Mouse (Mus musculus) forebrain, embryonic 13.5 days (tissue): ENCODE measurements at regions not wholly inside any gene's neighbourhood (a gene's known extent, or its start where the extent isn't known, plus 50 kb on each side); places are given as distances from the start of the nearest gene placed in this dataset.
A peak's percentile ranks its signal among the peaks of the same experiment; 100 is the strongest.

Experiments
- ATAC-seq: fragments of 200-750 bp; cut with Nextera tagmentation; 2 replicates; pipeline ENCODE4 v1.8.0; 2017
- H3K27ac ChIP-seq: fragments of 300-500 bp; sonication (generic); 2 replicates; pipeline ENCODE4 v1.5.1; 2015; ENCODE audit warnings: inconsistent platforms, mild to moderate bottlenecking, moderate library complexity
- H3K27me3 ChIP-seq: fragments of 300-500 bp; sonication (generic); 2 replicates; pipeline ENCODE4 v1.6.1; 2015; ENCODE audit warnings: mild to moderate bottlenecking, inconsistent platforms
- H3K36me3 ChIP-seq: fragments of 300-500 bp; sonication (generic); 2 replicates; pipeline ENCODE4 v1.6.1; 2015; ENCODE audit warnings: mild to moderate bottlenecking, inconsistent platforms; ENCODE audit not compliant: poor library complexity, severe bottlenecking
- H3K4me1 ChIP-seq: fragments of 300-500 bp; sonication (generic); 2 replicates; pipeline ENCODE4 v1.6.1; 2015; ENCODE audit warnings: inconsistent platforms
- H3K4me2 ChIP-seq: fragments of 300-500 bp; sonication (generic); 2 replicates; pipeline ENCODE4 v1.6.1; 2015; ENCODE audit warnings: inconsistent platforms, mild to moderate bottlenecking, moderate library complexity
- H3K4me3 ChIP-seq: fragments of 300-500 bp; sonication (generic); 2 replicates; pipeline ENCODE4 v1.5.1; 2015; ENCODE audit warnings: mild to moderate bottlenecking, inconsistent platforms
- H3K9ac ChIP-seq: fragments of 300-500 bp; sonication (generic); 2 replicates; pipeline ENCODE4 v1.6.1; 2015; ENCODE audit warnings: mild to moderate bottlenecking, inconsistent platforms
- H3K9me3 ChIP-seq: fragments of 300-500 bp; sonication (generic); replicated peaks from 2 replicates; pipeline ENCODE4 v1.6.1; 2016; ENCODE audit warnings: inconsistent platforms
- WGBS: fragments of 180-500 bp; shearing (Covaris S2); methylation state at CpG from one replicate; pipeline ENCODE4 v1.1.7; 2015; 5-methylcytosine and 5-hydroxymethylcytosine counted together

- no peak overlapping the region for H3K4me3 ChIP-seq
- WGBS: 86% methylated on average over 2 of the region's 2 CpGs
- H3K36me3 ChIP-seq: no peaks in the 10 kb centered on the region
- H3K27ac ChIP-seq: no peak overlapping the region
- no peaks in the 10 kb centered on the region for H3K27me3 ChIP-seq
- no peak for ATAC-seq
- H3K9ac ChIP-seq: no peak overlapping the region
- H3K4me1 ChIP-seq: no peaks in the 10 kb centered on the region
- H3K4me2 ChIP-seq: no peak overlapping the region
- H3K9me3 ChIP-seq: no peaks in the 10 kb centered on the region
These were observed 157.7 kb upstream of the 1700009N14Rik start for GRCm38 (mm10) chr4:39292348-39292845.

GRCm38 (mm10) chr4:39310131-39310530 is 140.0 kb upstream of the 1700009N14Rik start:
- H3K36me3 ChIP-seq: no peaks in the 10 kb centered on the region
- no peaks in the 10 kb centered on the region for H3K27me3 ChIP-seq
- H3K4me1 ChIP-seq: no peaks in the 10 kb centered on the region
- WGBS: 46% methylated on average over 2 of the region's 2 CpGs
- no peak overlapping the region for H3K27ac ChIP-seq
- no peaks in the 10 kb centered on the region for H3K9me3 ChIP-seq
- no peak overlapping the region for H3K4me3 ChIP-seq
- no peak overlapping the region for H3K9ac ChIP-seq
- 0 out of 2 replicates have a peak, but pooled peaks have one; percentile 33 for ATAC-seq
- no peak overlapping the region for H3K4me2 ChIP-seq

DNA sequence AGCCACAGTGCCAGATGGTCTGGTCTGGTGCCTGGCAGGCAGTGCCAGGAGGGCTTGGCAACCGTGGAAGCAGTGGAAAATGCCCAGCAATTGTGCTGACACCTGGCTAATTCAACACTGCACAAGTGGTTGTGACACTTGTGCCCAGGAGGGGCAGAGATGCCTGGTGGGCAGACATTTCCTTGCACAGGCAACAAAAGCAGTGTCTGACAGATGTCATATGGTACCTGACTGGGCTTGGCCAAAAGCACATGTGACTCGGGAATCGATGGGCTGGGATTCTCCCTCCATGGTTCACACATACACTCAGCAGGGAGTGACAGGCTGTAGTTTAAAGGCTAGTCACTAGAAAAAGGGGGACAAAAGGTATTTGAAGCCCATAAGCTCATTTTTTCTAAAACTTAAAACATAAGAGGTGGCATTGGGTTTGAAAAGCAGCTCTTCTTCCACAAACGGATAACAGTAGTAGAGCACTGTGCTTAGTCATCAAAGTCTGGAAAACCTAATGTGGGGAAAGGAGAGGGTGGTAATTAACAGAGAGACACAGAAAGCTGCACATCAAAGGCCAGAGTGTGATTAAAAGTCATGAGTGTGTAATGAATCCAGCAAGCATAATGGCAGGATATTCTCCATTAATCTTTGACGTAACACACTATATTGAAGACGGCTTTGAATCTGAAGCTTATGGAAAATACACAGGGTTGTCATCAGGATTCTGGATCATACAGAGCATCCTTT is 105.5 kb upstream of the 1700009N14Rik start:
- peak; percentile 95 for ATAC-seq
- H3K4me1 ChIP-seq: peaks cover 18% of the 10 kb centered on the region
- no peaks in the 10 kb centered on the region for H3K27me3 ChIP-seq
- 0 out of 2 replicates have a peak overlapping the region, but pooled peaks have one; percentile 2 for H3K4me3 ChIP-seq
- H3K36me3 ChIP-seq: no peaks in the 10 kb centered on the region
- H3K9ac ChIP-seq: no peak overlapping the region
- WGBS: 13% methylated on average over 6 of the region's 6 CpGs
- peak overlapping the region; percentile 23 for H3K4me2 ChIP-seq
- peak overlapping the region; percentile 68 for H3K27ac ChIP-seq
- H3K9me3 ChIP-seq: no peaks in the 10 kb centered on the region

- Histone ChIP-seq H3K9me3 (no peaks in the 10 kb centered on the region), H3K4me2 (peak overlapping the region; percentile 23), H3K4me3 (0 out of 2 replicates have a peak overlapping the region, but pooled peaks have one; percentile 2), H3K9ac (no peak overlapping the region), H3K27me3 (no peaks in the 10 kb centered on the region), H3K27ac (peak overlapping the region; percentile 68), H3K4me1 (peaks cover 18% of the 10 kb centered on the region), H3K36me3 (no peaks in the 10 kb centered on the region)
- ATAC-seq: peak; percentile 91
- WGBS: 0% methylated on average over 1 of the region's 1 CpGs
These were observed 105.0 kb upstream of the 1700009N14Rik start for GRCm38 (mm10) chr4:39345139-39345412.

- no peaks in the 10 kb centered on the region for H3K4me1 ChIP-seq
- no peak for ATAC-seq
- no peaks in the 10 kb centered on the region for H3K36me3 ChIP-seq
- no peak overlapping the region for H3K9ac ChIP-seq
- H3K9me3 ChIP-seq: no peaks in the 10 kb centered on the region
- H3K27ac ChIP-seq: no peak overlapping the region
- WGBS: 82% methylated on average over 3 of the region's 3 CpGs
- no peaks in the 10 kb centered on the region for H3K27me3 ChIP-seq
- H3K4me2 ChIP-seq: no peak overlapping the region
- no peak overlapping the region for H3K4me3 ChIP-seq
These were observed 81.9 kb upstream of the 1700009N14Rik start for GRCm38 (mm10) chr4:39368159-39368558.

GRCm38 (mm10) chr4:39380771-39381170 is 69.3 kb upstream of the 1700009N14Rik start:
- Histone ChIP-seq H3K9me3 (no peaks in the 10 kb centered on the region), H3K36me3 (no peaks in the 10 kb centered on the region), H3K4me1 (no peaks in the 10 kb centered on the region), H3K9ac (no peak overlapping the region), H3K27ac (no peak overlapping the region), H3K27me3 (no peaks in the 10 kb centered on the region), H3K4me3 (no peak overlapping the region), H3K4me2 (no peak overlapping the region)
- 41% methylated on average over 2 of the region's 2 CpGs for WGBS
- no peak for ATAC-seq

GRCm38 (mm10) chr4:39398226-39398625 is 51.9 kb upstream of the 1700009N14Rik start:
- 0 out of 2 replicates have a peak, but pooled peaks have one; percentile 19 for ATAC-seq
- Histone ChIP-seq H3K27me3 (no peaks in the 10 kb centered on the region), H3K4me2 (no peak overlapping the region)

More at GRCm38 (mm10) chr4:39398226-39398625, 51.9 kb upstream of the 1700009N14Rik start:
- Histone ChIP-seq H3K36me3 (no peaks in the 10 kb centered on the region), H3K9ac (no peak overlapping the region), H3K4me1 (peaks cover 4% of the 10 kb centered on the region; the same call in 1 of the 2 replicates), H3K27ac (no peak overlapping the region), H3K4me3 (no peak overlapping the region), H3K9me3 (no peaks in the 10 kb centered on the region)
- WGBS: 46% methylated on average over 3 of the region's 3 CpGs
